ENCODE assay signal across 8 mouse cellular contexts in the genomic region with DNA sequence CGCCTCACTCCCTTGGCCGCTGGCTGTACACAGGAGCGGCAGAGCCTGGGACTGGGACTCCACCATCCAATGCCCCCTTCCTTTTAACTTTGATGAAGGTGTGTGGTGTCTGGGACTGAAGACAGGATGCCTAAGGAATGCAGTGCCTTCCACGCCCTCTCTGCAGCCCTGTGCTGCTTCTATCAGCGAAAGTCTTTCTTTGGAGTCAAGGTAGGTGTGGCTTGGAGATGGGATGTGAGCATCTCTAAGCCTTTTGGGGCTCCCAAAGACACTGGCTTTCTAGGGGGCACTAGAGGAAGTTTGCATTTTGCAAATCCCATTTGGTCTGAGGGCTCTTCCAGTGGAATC.
A peak's percentile ranks its signal among the peaks of the same experiment; 100 is the strongest.
DNase-seq lines count a peak whose midpoint lies in the region; ATAC-seq and TF ChIP-seq lines count a peak whose summit lies in the region.

No protein-coding gene starts in this region.

- no peak overlapping the region for H3K4me2 ChIP-seq in hindbrain, embryonic 11.5 days (replicated peaks; ENCODE audit: low read depth, low read length)
- peak overlapping the region; percentile 16 for H3K4me2 ChIP-seq in midbrain, embryonic 16.5 days (ENCODE audit: low read length)

- H3K9me3 ChIP-seq in hindbrain, embryonic 11.5 days (ENCODE audit: control insufficient read depth, low read length), result no peaks in the 10 kb centered on the region
- no peaks in the 10 kb centered on the region for H3K9me3 ChIP-seq in midbrain, embryonic 16.5 days (replicated peaks; ENCODE audit: control insufficient read depth, low read length, poor library complexity, severe bottlenecking)

- 55% methylated on average over 5 of the region's 5 CpGs for WGBS in kidney, adult 2 months
- 30% methylated on average over 5 of the region's 5 CpGs for WGBS in hindbrain, embryonic 11.5 days
- WGBS in midbrain, embryonic 16.5 days, result 29% methylated on average over 5 of the region's 5 CpGs

- DNase-seq in kidney, adult 2 months, result no peak
- DNase-seq in kidney, postnatal 10 days, result no peak
- no peak for DNase-seq in hindbrain, embryonic 11.5 days (ENCODE audit: low spot score)
- DNase-seq in adipocyte (ENCODE audit: low spot score), result no peak
- no peak for DNase-seq in frontal cortex, adult 2 months (ENCODE audit: extremely low spot score in 1 of 2, low spot score in 1 of 2)

- peak overlapping the region; percentile 9; the same call in 1 of the 2 replicates for H3K4me3 ChIP-seq in kidney, adult 2 months (ENCODE audit: insufficient read depth, low read depth, low read length)
- H3K4me3 ChIP-seq in brown adipose tissue, adult 24 weeks (ENCODE audit: insufficient read depth, low read depth, low read length), result peak overlapping the region; percentile 43
- no peak overlapping the region for H3K4me3 ChIP-seq in hindbrain, embryonic 11.5 days (ENCODE audit: low read depth, low read length)
- no peak overlapping the region for H3K4me3 ChIP-seq in midbrain, embryonic 16.5 days (ENCODE audit: low read depth, low read length)

- no peak for TF ChIP-seq POLR2A in kidney, adult 2 months (IDR thresholded peaks at IDR 0.05; ENCODE audit: low read depth, low read length)

- H3K27ac ChIP-seq in kidney, adult 2 months (ENCODE audit: insufficient read depth, low read depth, low read length), result no peak overlapping the region
- H3K27ac ChIP-seq in brown adipose tissue, adult 24 weeks (replicated peaks; ENCODE audit: low read depth, low read length), result peak overlapping the region; percentile 55
- H3K27ac ChIP-seq in hindbrain, embryonic 11.5 days (ENCODE audit: low read depth, low read length), result no peak overlapping the region
- peak overlapping the region; percentile 4; the same call in 1 of the 2 replicates for H3K27ac ChIP-seq in midbrain, embryonic 16.5 days (ENCODE audit: low read length)

- no peak overlapping the region for H3K9ac ChIP-seq in hindbrain, embryonic 11.5 days (ENCODE audit: low read depth, low read length)
- H3K9ac ChIP-seq in midbrain, embryonic 16.5 days (ENCODE audit: low read depth, low read length), result peak overlapping the region; percentile 22; the same call in 1 of the 2 replicates

- ATAC-seq in hindbrain, embryonic 11.5 days (ENCODE audit: low FRiP score), result 0 out of 2 replicates have a peak, but pooled peaks have one; percentile 1
- ATAC-seq in midbrain, embryonic 16.5 days, result no peak; the same call in 1 of the 2 replicates
- ATAC-seq in monocyte, adult 5-6 weeks (replicated peaks; ENCODE audit: insufficient number of reproducible peaks, low FRiP score, low TSS enrichment, poor library complexity, severe bottlenecking), result no peak

- no peak for TF ChIP-seq CTCF in kidney, adult 2 months (conservative IDR thresholded peaks at IDR 0.05; ENCODE audit: insufficient read depth, insufficient read length, low read depth, low read length)

- no peaks in the 10 kb centered on the region for H3K4me1 ChIP-seq in kidney, adult 2 months (ENCODE audit: control insufficient read depth, insufficient read depth, low read length)
- H3K4me1 ChIP-seq in brown adipose tissue, adult 24 weeks (ENCODE audit: control insufficient read depth, insufficient read depth, insufficient read length, low read length), result peaks cover 34% of the 10 kb centered on the region
- peaks cover 13% of the 10 kb centered on the region for H3K4me1 ChIP-seq in hindbrain, embryonic 11.5 days (replicated peaks; ENCODE audit: control insufficient read depth, insufficient read depth, low read length)
- H3K4me1 ChIP-seq in midbrain, embryonic 16.5 days (ENCODE audit: control insufficient read depth, insufficient read depth, low read length), result peaks cover 38% of the 10 kb centered on the region

- no peaks in the 10 kb centered on the region for H3K36me3 ChIP-seq in kidney, adult 2 months (ENCODE audit: control insufficient read depth, insufficient read depth, low read length)
- no peaks in the 10 kb centered on the region for H3K36me3 ChIP-seq in hindbrain, embryonic 11.5 days (ENCODE audit: control insufficient read depth, insufficient read depth, low read length)
- H3K36me3 ChIP-seq in midbrain, embryonic 16.5 days (ENCODE audit: control insufficient read depth, insufficient read depth, low read length), result no peaks in the 10 kb centered on the region

- H3K27me3 ChIP-seq in kidney, adult 2 months (replicated peaks; ENCODE audit: control insufficient read depth, insufficient read depth, low read length), result no peaks in the 10 kb centered on the region
- no peaks in the 10 kb centered on the region for H3K27me3 ChIP-seq in hindbrain, embryonic 11.5 days (ENCODE audit: control insufficient read depth, insufficient read depth, low read length)
- H3K27me3 ChIP-seq in midbrain, embryonic 16.5 days (ENCODE audit: control insufficient read depth, insufficient read depth, low read depth, low read length), result no peaks in the 10 kb centered on the region

Comparison
In these comparisons a context has a peak if more than half of its experiments do, and no peak if none do; other contexts are left out.
1. H3K27ac ChIP-seq: peak in brown adipose tissue, adult 24 weeks (single experiment) and midbrain, embryonic 16.5 days (single experiment); none in kidney, adult 2 months (single experiment) and hindbrain, embryonic 11.5 days (single experiment).
2. H3K4me3 ChIP-seq: peak in kidney, adult 2 months (single experiment) and brown adipose tissue, adult 24 weeks (single experiment); none in hindbrain, embryonic 11.5 days (single experiment) and midbrain, embryonic 16.5 days (single experiment).